Mouse (Mus musculus) heart, postnatal 0 days (tissue): ENCODE data around the gene Zmat3. TPM values are rescaled to one million over a fixed set of nuclear protein-coding genes. Genes with fewer than 3 reads are reported as not detected.

ENCODE experiments used
- ATAC-seq: fragments of 200-750 bp; cut with Nextera tagmentation; 2 replicates; pipeline ENCODE4 v1.8.0; 2017; ENCODE audit warnings: low read depth, moderate number of reproducible peaks, moderate library complexity; ENCODE audit not compliant: insufficient read depth
- DNase-seq: peaks from one replicate; pipeline ENCODE4 v3.0.0-alpha.2; 2016; ENCODE audit warnings: low spot score
- H3K27ac ChIP-seq: fragments of 300-500 bp; sonication (generic); 2 replicates; pipeline ENCODE4 v1.5.1; 2014; ENCODE audit warnings: low read depth, mild to moderate bottlenecking
- H3K27me3 ChIP-seq: fragments of 300-500 bp; sonication (generic); 2 replicates; pipeline ENCODE4 v1.6.1; 2014; ENCODE audit warnings: low read length, mixed read lengths; ENCODE audit not compliant: control insufficient read depth, insufficient read depth
- H3K36me3 ChIP-seq: fragments of 300-500 bp; sonication (generic); replicated peaks from 2 replicates; pipeline ENCODE4 v1.6.1; 2014; ENCODE audit warnings: low read length, mixed read lengths; ENCODE audit not compliant: control insufficient read depth, insufficient read depth
- H3K4me1 ChIP-seq: fragments of 300-500 bp; sonication (generic); 2 replicates; pipeline ENCODE4 v1.6.1; 2014; ENCODE audit warnings: antibody characterized with exemption; ENCODE audit not compliant: control insufficient read depth, insufficient read depth
- H3K4me2 ChIP-seq: fragments of 300-500 bp; sonication (generic); 2 replicates; pipeline ENCODE4 v1.6.1; 2014; ENCODE audit warnings: low read depth, mild to moderate bottlenecking, low read length, moderate library complexity
- H3K4me3 ChIP-seq: fragments of 300-500 bp; sonication (generic); 2 replicates; pipeline ENCODE4 v1.5.1; 2014; ENCODE audit warnings: low read depth, low read length
- H3K9ac ChIP-seq: fragments of 300-500 bp; sonication (generic); replicated peaks from 2 replicates; pipeline ENCODE4 v1.6.1; 2014; ENCODE audit warnings: low read depth, low read length, mixed read lengths
- H3K9me3 ChIP-seq: fragments of 300-500 bp; sonication (generic); replicated peaks from 2 replicates; pipeline ENCODE4 v1.6.1; 2016; ENCODE audit warnings: low read length; ENCODE audit not compliant: control insufficient read depth
- CTCF ChIP-seq: IDR thresholded peaks from 2 replicates; pipeline ENCODE4 v1.5.1; 2016; ENCODE audit warnings: antibody characterized with exemption, control low read depth, low read depth
- EP300 ChIP-seq: IDR thresholded peaks from 2 replicates; pipeline ENCODE4 v1.6.1; 2016; ENCODE audit warnings: antibody characterized with exemption, low read depth
- WGBS: fragments of 180-500 bp; shearing (Covaris S2); extraction: QIAGEN DNeasy Blood & Tissue Kit; methylation state at CpG from one replicate; pipeline ENCODE4 v1.1.7; 2014; 5-methylcytosine and 5-hydroxymethylcytosine counted together
- polyA plus RNA-seq: library from polyadenylated mRNA; unstranded; fragments of >200 nt; fragmentation: Nextera tagmentation; extraction: Ambion mirVana; gene quantifications from 2 replicates; pipeline ENCODE4 v1.2.1, GENCODE M21; 2015
- total RNA-seq: library from RNA; depleted of rRNA; stranded (reverse); fragments of >200 nt; gene quantifications from 2 replicates; pipeline ENCODE4 v1.2.3, GENCODE M21; 2014; ENCODE audit warnings: low replicate concordance

The Zmat3 gene
- total and polyA plus RNA-seq, 2 experiments from 2014 or later = 1.9 to 3.6 TPM

DNA sequence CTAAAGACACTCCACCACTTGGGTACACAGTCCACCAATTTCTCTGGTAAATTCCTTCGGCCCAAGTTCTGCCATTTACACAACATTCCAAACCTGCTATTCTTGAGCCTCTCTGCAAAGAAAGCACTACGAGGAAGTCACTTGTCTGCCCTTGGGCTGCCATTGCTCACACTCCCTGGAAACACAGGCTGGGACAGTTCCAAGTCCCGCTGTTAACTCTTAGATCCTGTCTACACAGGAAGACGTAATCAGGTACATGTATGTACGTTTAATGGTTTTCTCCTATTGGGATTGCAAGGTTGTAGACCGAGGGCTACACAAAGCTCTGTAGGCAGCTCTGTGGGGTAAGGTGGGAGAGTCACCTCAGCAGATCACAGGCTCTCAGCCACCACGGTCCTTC, 28.0 kb downstream of the Zmat3 start:
- ATAC-seq (no peak), DNase-seq (no peak)
- H3K9ac ChIP-seq = no peak overlapping the region
- H3K27me3 ChIP-seq = no peaks in the 10 kb centered on the region
- peaks cover 19% of the 10 kb centered on the region for H3K4me1 ChIP-seq
- no peak for TF ChIP-seq CTCF
- no peak for TF ChIP-seq EP300
- H3K27ac ChIP-seq = peak overlapping the region; percentile 19; the same call in 1 of the 2 replicates
- H3K4me3 ChIP-seq = no peak overlapping the region
- H3K4me2 ChIP-seq = no peak overlapping the region
- H3K9me3 ChIP-seq = no peaks in the 10 kb centered on the region
- H3K36me3 ChIP-seq = peaks cover 11% of the 10 kb centered on the region; the same call in 1 of the 2 replicates
- 50% methylated on average over 7 of the region's 7 CpGs for WGBS

DNA sequence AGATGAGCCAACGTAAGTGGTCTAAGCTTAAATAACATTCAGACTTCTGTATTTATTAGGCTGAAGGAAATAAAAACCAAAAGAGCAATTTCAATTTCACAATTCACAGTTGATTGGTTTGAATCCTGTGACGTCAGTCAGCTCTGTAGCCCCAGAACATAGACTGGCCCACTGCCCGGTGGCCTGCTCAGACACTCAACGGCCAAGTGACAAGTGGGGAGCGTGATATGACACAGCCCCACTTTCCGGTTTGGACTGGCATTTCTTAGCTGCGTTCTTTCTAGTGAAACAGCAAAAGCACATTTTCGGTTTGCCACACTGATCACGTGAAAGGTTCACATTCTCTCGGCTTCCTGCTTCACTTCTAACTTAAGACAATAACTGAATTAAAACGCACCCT, 30.9 kb downstream of the Zmat3 start:
- Histone ChIP-seq H3K4me2 (peak overlapping the region; percentile 8; the same call in 1 of the 2 replicates), H3K36me3 (no peaks in the 10 kb centered on the region), H3K27me3 (no peaks in the 10 kb centered on the region), H3K27ac (peak overlapping the region; percentile 76), H3K4me3 (no peak overlapping the region; the same call in 1 of the 2 replicates), H3K4me1 (peaks cover 19% of the 10 kb centered on the region), H3K9me3 (no peaks in the 10 kb centered on the region), H3K9ac (no peak overlapping the region)
- no peak for TF ChIP-seq CTCF
- no peak for TF ChIP-seq EP300
- WGBS = 27% methylated on average over 11 of the region's 11 CpGs
- ATAC-seq (peak; percentile 93), DNase-seq (peak; percentile 86)

DNA sequence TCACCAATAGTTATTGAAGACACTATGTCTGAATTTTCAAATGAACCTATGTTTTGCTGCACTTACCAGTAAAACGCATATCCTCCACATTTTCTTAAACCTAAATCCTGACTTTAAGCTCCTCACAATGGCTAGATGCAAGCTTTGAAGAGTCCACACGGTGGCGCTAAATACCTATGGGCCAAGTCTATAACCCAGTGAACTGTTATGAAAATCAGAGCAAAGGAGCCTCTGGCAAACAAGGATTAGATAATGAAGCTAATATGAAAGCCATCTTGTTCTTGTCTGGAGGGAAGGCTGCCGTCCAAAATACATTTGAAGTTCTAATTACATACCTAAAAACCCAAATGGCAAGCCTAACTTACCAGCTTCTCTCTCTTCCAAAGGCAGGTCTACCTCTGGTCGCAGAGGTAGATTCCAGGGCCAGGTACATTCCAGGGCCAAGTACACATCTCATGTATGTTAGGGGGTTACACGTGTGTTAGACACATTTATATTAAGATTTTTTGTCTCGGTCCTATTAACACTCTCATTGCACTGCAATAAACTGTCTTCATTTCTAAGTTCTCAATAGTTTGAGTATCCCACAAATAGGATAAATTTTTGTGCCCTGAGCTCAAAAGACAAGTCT, 32.2 kb downstream of the Zmat3 start:
- WGBS = 30% methylated on average over 7 of the region's 7 CpGs
- H3K4me1 ChIP-seq = peaks cover 19% of the 10 kb centered on the region
- H3K4me2 ChIP-seq = no peak overlapping the region
- DNase-seq = peak; percentile 86
- no peaks in the 10 kb centered on the region for H3K9me3 ChIP-seq
- H3K4me3 ChIP-seq = no peak overlapping the region
- no peak overlapping the region for H3K9ac ChIP-seq
- H3K27ac ChIP-seq = peak overlapping the region; percentile 28; the same call in 1 of the 2 replicates
- no peaks in the 10 kb centered on the region for H3K36me3 ChIP-seq
- ATAC-seq = peak; percentile 58; the same call in 1 of the 2 replicates
- peak; percentile 99 for TF ChIP-seq CTCF
- no peak for TF ChIP-seq EP300
- H3K27me3 ChIP-seq = no peaks in the 10 kb centered on the region

DNA sequence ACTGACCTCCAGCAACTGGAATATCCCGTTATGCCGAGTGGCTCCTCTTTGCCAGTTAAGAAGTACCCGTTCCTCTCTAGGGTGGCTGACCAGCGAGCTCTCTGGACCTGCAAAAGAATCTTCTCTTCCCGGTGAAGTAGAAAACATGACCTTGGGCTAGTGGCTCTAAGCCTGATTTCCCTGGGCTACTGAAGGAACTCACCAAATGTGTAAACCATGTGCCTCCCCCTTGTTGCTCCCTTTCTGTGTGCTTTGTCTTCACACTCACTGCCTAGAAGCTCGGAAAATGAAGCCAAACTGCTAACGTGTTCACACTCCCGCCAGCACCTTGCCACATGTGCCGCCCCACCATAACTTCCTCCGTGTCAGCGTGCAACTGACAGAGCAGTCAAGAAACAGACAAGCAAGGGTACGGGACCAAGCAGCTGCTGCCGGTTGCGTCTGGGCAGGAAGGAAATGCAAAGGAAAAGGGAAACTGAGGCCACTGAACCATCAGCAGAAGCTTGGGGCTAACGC, 47.9 kb downstream of the Zmat3 start:
- Histone ChIP-seq H3K4me2 (no peak overlapping the region), H3K27me3 (0 out of 2 replicates have a peak, but pooled peaks cover 10% of the 10 kb centered on the region), H3K4me3 (no peak overlapping the region), H3K9ac (no peak overlapping the region), H3K36me3 (no peaks in the 10 kb centered on the region), H3K9me3 (no peaks in the 10 kb centered on the region), H3K27ac (no peak overlapping the region), H3K4me1 (no peaks in the 10 kb centered on the region)
- WGBS = 53% methylated on average over 15 of the region's 15 CpGs
- ATAC-seq (no peak), DNase-seq (no peak)
- TF ChIP-seq EP300 (no peak), CTCF (no peak)

DNA sequence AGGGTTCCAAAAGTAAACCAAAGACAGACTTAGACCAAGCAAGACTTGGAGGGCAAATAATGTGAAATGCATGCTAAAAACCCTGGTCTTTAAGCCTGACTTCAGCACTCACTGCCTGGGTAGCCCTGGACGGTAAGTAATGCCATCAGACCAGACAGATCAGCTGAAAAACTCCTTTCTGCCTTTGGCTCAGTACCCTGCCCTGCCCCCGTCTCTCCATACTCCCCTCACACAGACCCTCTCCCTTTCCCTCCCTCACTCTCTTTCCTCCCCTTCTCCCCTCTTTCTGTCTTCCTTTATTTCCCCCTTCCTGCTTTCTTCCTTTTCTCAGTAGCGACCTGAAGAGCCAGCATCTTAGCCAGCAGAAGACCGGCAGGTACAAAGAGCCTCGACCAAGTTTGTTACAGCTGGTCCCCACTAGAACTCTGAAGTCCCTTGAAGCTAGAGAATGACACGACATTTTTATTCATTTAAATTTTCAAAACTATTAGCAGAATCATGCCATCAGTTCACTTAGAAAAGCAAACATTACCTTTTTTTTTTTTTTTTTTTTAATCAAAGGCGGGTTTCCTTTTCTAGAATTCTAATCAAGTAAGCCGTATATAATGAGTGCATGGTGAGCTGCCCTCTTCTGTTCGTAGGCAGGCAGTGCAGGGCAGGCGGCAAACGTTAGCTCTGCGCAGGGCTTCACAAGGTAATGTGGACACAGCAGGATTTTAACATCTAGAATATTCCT, 48.5 kb downstream of the Zmat3 start:
- H3K4me2 ChIP-seq = no peak overlapping the region
- peak; percentile 44 for DNase-seq
- no peaks in the 10 kb centered on the region for H3K4me1 ChIP-seq
- no peak for TF ChIP-seq EP300
- TF ChIP-seq CTCF = peak; percentile 77
- H3K4me3 ChIP-seq = no peak overlapping the region
- no peaks in the 10 kb centered on the region for H3K36me3 ChIP-seq
- peak; percentile 67; the same call in 1 of the 2 replicates for ATAC-seq
- no peaks in the 10 kb centered on the region for H3K9me3 ChIP-seq
- WGBS = 24% methylated on average over 12 of the region's 12 CpGs
- H3K27ac ChIP-seq = no peak overlapping the region
- H3K27me3 ChIP-seq = 0 out of 2 replicates have a peak, but pooled peaks cover 10% of the 10 kb centered on the region
- H3K9ac ChIP-seq = no peak overlapping the region
